Mouse (Mus musculus) CD4-positive, CD25-positive, alpha-beta regulatory T cell, adult 4 months (primary cell): ENCODE data around the gene Acbd5. TPM values are rescaled to one million over a fixed set of nuclear protein-coding genes. Genes with fewer than 3 reads are reported as not detected.

Experiments
- ATAC-seq: one replicate; pipeline ENCODE4 v1.8.0; 2017
- polyA plus RNA-seq, 2 experiments: library from polyadenylated mRNA; unstranded; fragments of 100-300 nt; shearing (Covaris generic); gene quantifications; one replicate each; pipeline ENCODE4 v1.2.1; 2017

The Acbd5 gene
- polyA plus RNA-seq, 2 experiments from 2014 or later, result 61.5 to 85.5 TPM

DNA sequence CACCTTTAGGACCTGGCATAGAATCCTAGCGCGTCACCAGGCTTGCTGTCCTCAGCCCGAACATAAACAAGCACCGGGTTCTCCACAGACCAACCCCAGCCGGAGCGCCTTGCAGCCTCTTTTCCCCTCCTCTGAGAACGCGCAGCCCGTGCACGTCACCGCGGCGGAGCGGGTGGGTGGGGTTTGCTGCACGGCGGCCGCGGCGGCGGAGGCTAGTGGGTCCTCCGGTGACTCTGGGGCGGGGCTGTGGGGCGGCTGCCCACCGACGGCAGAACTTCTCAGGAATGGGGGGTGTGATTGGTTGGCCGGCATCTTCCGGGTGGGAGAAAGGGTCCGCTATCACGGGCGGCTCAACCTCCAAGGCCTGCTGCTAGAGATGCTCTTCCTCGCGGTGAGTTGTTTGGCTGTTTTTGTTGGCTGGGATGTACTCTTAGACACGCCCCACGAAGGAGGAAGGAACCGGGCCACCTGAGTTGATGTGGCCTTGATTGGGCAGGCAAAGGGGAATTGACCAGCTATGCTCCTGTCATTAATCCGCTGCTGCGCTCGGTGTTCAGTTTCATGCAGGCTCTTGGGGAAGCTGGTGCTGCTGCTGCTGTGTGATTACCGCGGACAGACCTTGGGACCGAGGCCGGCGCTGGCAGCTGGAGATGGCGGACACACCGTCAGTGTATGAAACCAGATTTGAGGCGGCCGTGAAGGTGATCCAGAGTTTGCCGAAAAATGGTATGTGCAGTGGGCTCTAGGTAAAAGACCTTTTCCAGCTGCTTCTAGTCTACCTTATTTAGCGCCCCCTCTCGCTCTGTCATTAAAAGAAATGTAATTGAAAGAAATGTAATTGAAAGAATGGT is 1.2 kb downstream of the Acbd5 start:
- ATAC-seq, result peak; percentile 73

DNA sequence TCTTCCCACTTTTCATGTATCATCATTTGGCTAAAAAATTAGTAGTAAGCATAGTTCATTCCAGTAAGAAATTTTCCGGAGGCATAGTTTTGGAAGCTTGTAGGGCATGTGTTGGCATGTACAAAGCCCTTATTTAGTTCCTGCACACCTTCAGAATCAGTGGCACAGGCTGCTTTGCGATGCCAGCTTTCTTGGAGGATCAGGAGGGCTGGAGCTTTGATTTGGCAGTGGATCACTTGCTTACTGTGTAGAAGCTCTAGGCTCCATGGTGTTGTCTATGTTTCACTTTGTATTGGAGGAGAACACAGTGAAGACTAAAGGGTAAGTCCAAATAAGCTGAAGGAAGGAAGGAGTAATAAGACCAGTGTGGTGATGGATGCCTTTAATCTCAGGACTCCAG is 2.5 kb downstream of the Acbd5 start:
- ATAC-seq, result no peak

DNA sequence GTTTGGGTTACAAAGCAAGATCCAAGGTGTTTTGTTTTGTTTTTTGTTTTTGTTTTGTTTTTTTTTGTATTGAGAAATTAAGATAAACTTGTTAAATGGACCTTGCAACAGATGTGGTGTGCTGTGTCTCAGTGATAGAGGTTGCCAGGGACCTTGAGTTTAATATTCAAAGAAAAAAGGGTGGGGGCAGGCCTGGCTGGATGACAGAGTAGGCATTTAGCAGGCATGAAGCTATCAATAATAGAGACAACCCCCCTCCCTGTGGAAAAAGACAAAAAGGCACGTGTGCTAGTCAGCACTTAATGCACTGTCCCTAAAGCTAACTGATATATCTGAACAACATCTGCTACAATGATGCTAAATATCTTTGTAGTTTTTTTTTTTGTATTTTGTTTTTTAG is 3.4 kb downstream of the Acbd5 start:
- ATAC-seq, result no peak

DNA sequence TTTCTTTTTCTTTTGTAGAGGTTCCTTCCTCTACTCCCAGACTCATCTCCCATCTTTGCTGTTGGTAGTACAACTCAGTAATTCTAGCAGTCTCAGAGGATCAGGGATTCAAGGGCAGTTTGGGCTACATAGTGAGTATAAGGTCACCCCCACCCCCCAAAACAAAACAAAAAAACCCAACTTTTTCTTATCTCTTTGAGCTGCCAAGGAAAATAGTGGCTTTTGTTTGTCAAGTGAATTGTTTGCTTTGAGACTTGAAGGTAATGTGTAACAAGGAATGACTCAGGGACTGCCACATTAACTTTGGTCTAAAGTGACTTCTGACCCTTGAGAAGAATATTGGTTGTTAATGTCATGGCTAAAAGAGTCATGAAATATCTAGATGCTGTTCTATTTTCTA is 7.9 kb downstream of the Acbd5 start:
- ATAC-seq, result no peak

DNA sequence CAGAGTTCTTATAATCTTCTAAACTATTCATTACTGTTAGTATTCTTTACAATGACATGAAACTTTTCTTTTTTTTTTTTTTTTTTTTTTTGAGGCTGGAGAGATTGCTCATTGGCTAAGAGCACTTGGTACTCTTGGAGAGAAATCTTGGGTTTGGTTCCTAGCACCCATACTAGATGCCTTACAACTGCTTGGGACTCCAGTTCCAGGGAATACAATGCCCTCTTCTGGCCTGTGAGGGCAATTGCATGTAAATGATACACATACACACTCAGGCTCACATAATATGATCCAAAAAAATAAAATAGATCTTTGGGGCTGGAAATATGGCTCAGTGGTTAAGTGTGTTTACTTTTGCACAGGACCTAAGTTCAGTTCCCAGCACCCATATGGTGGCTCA is 8.8 kb downstream of the Acbd5 start:
- no peak for ATAC-seq

DNA sequence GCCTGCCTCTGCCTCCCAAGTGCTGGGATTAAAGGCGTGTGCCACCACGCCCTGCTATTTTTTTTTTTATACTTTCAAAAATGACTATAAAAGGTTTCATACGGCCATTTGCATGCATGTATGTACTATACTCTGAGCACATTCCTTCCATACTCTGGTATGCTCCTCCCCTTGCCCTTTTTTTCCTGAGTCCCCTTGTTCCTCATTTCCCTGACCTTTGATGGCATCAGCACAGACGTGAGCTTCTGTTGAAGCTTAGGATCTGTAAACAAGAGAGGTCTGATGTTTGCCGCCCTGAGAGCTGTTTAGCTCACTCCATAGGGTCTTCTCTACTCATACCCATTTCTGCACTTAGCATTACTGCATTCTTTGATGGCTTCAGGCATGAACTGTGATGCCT is 9.7 kb downstream of the Acbd5 start:
- no peak for ATAC-seq

DNA sequence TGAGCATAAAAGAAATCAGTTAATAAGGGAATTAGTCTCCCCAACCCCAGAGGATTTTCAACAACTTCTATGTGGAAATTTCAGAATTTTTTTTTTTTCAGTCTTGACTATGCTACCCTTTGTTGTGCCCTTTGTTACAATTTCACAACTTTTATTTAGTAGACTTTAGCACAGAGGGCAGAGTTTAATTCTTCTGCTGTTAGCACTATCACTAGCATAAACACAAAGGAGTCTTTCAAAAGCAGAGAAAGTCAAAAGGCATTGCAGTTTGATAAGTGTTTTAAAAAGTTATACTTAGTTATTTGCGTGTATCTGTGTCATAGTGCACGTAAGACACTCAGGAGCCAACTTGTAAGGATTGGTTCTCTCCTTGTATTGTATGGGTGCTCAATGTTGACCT is 10.6 kb downstream of the Acbd5 start:
- ATAC-seq, result no peak

DNA sequence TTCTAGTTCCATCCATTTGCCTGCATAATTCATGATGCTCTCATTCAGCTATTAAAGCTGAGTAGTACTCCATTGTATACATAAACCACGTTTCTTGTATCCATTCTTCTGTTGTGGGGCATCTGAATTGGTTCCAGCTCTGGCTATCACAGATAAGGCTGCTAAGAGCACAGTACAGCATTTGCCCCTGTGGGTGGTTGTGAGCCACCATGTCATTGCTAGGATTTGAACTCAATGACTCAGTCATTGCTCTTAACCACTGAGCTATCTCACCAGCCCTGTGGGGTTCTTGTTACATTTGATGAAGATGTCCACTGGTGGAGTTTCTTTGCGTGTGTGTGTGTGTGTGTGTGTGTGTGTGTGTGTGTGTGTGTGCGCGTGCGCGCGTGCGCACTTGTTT is 16.6 kb downstream of the Acbd5 start:
- ATAC-seq, result no peak

DNA sequence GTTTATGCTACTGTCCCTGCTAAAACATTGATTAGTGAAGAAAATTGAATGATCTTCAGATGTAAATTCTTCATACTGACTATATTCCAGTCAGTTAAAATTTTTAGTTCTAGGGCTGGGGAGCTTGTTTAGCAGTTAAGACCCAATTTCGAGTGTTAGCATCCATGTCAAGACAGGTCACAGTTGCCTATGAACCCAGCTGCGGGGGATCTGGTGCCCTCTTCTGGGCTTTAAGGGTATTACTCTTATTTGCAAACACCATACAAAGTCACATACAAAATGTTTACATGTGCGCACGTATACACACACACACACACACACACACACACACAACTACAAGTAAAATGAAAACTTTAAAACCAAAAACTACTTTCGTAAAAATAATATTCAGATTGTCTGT is 24.2 kb downstream of the Acbd5 start:
- ATAC-seq, result peak; percentile 89

DNA sequence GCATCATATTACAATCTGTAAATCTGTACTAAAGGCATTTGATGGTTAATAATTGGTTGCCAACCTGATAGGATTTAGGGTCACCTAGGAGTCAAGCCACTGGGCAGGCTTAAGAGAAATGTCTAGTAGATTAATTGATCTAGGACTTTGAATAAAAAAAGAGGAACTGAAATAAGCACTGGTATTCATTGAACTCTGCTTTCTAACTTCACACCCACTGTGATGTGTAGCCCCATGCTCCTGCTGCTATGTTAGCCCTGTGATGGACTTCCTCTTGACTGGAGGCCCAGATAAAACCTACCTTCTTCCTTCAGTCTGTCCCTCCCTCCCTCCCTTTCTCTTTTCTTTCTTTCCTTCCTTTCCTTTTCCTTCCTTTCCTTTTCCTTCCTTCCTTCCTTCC is 29.1 kb downstream of the Acbd5 start:
- no peak for ATAC-seq

DNA sequence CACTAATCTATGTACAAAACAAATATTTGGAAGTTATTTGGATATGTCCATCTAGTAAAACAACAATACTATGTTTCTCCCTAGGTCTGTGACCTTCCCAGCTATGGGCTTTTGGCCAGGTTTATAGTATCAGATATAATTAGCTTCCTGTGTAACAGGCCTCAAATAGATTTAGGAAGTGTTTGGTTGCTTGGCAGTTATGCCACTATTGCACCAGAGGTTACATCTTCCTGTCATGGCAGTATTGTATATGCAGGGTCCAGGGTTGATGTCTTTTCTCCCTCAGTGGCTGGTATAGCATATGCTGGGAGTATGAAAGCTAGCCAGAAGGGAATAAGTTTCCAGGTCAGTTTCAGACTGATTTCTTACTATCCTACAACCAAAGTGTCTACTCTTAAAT is 34.3 kb downstream of the Acbd5 start:
- ATAC-seq, result no peak

DNA sequence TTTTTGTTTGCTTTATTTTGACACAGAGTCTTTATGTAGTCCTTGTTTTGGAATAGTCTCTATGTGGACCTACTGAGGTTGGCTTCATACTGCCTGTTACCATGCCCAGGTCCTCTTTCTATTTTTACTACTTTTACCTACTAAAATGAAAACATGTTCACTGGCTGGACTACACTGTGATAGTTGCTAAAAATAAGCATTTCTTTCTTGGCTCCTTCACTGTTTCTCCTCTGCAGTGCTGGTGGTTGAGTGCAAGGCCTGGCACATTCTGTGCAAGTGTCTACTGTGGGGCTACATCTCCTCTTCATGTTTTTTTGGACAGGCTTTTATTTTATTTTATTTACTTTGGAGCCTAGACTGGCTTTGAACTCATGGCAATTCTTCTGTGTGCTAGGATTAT is 51.6 kb downstream of the Acbd5 start:
- no peak for ATAC-seq

DNA sequence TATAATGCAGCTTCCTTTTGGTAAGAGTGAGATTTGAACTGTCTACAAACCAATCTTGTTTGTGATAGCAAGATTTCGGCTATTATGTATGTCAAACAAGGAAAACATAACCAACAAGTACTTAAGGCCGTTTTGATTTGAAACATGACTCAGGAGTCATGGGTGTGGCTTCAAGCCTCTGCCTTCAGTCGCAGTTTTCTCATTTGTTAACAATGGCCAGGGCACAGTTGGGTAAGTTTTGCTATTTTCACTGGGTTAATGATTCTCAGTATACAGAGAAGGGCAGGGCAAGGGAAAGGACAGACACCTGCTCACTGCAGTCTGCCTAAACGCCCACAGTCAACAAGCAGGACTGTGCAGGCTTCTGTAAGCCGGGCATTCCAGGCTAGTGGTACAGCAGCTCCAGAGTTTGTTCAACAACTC is 87.2 kb downstream of the Acbd5 start:
- no peak for ATAC-seq

DNA sequence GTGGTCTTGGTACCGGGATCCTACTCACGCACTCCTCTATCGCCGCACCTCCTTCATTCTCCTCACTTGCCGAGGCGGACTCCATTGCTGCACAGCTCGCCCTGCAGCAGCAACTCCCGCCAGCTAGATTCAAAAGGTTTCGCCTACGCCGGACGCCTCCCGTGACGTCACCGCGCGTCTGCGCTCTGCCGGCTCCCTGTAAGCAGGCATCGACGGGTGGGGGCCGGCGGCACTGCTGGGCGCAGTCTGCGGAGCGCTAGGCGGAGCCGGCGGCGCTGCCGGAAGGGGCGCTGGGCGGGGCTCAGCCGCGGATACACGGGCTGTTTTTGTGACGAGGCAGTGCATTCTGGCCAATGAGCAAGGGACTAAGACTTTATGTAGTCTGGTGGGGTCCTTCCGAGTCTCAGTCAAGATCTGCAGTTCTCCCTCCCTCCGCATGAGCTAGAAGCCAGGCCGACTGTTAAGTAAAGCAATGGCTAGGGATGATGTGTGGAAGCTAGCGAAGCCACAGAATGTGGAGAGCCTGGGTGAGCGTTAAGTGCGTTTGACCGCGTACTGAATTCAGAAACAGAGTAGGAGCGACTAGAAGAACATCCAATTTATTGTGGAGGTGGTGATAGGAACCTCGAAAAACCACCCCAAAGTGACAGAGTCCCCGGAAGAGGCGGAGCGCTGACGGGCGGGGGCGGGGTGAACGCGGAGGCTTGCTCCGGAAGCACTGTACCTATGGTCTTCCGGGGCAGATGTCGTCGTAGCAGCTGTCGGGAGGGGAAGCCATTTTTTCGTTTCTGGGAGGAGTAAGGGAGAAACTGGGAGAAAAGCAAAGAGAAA is 88.0 kb downstream of the Acbd5 start, which contains the start of the genes Mastl and Yme1l1:
Gene Mastl (minus strand): TSS at position 248 of the 831 bp plus-strand sequence.
Gene Yme1l1 (plus strand): TSS at position 593 of the 831 bp plus-strand sequence.
- ATAC-seq, result peak; percentile 90

DNA sequence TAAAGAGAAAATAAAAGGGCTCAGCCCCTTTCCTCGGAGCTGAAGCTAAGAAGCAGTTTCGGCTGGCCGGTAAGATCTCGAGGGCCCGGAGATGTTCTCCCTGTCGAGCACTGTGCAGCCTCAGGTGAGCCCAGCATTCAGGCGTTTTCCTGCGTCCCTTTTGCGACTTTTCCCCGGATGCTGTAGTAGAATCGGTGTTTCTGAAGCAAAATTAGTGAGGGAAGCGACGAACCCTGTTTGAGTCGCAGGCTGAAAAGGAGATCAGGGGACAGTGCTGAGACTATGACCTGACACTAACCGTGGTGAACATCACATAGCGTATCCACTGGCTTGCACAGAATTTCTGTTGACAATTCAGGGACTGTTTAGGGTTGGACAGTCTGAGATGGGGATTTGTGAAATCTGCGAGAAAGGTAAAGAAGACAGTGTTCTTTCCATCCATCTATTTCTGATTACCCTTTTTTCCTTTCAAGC is 88.7 kb downstream of the Acbd5 start:
- ATAC-seq, result peak; percentile 16

Other genes starting within 250 kb of the Acbd5 start
- gene Pdss1, start 172.6 kb upstream of the Acbd5 start, polyA plus RNA-seq, result 1 to 10 TPM; 9.4 to 9.5 TPM
- 100 to 1,000 TPM; 208 to 259 TPM for gene Abi1, start 27.9 kb upstream of the Acbd5 start, polyA plus RNA-seq
- gene Mastl, start 87.9 kb downstream of the Acbd5 start, polyA plus RNA-seq, result 1 to 10 TPM; 1.5 to 2.8 TPM
- 100 to 1,000 TPM; 139 to 141 TPM for gene Yme1l1, start 88.2 kb downstream of the Acbd5 start, polyA plus RNA-seq
- not detected for gene 4931423N10Rik, start 139.3 kb downstream of the Acbd5 start, polyA plus RNA-seq